Mouse (Mus musculus) layer of hippocampus, postnatal 25 days (tissue): ENCODE results near the gene Col7a1. TPM values are rescaled to one million over a fixed set of nuclear protein-coding genes. Genes with fewer than 3 reads are reported as not detected.

Source experiments
- DNase-seq, 2 experiments: peaks; one replicate each; pipeline ENCODE4 v3.0.0; 2022; ENCODE audit warnings: mixed read lengths in 2 of 2, low spot score in 1 of 2; ENCODE audit errors: extremely low spot score in 1 of 2
- microRNA-seq, 2 experiments: library from miRNA; unstranded; fragments of <30 nt; microRNA quantifications; one replicate each; pipeline ENCODE4 v1.2.0; 2021
- total RNA-seq, 2 experiments: library from RNA; stranded (reverse); gene quantifications; 2 replicates each; pipeline ENCODE4 v1.2.3; 2021

The Col7a1 gene
- total RNA-seq, 2 experiments from 2014 or later: 2.0 to 3.0 TPM

- no peak for DNase-seq
Measured at GRCm38 (mm10) chr9:109010316-109010690, 56.9 kb downstream of the Col7a1 start.

GRCm38 (mm10) chr9:109015397-109015796 lies 62.0 kb downstream of the Col7a1 start:
- no peak for DNase-seq

- DNase-seq: no peak
Measured at GRCm38 (mm10) chr9:109016973-109017604, 63.7 kb downstream of the Col7a1 start.

GRCm38 (mm10) chr9:109021428-109021827 lies 68.0 kb downstream of the Col7a1 start:
- no peak for DNase-seq

GRCm38 (mm10) chr9:109022866-109023685 lies 69.7 kb downstream of the Col7a1 start:
- no peak for DNase-seq

- DNase-seq: no peak
Measured at GRCm38 (mm10) chr9:109027521-109027920, 74.1 kb downstream of the Col7a1 start.

- no peak for DNase-seq
Measured at GRCm38 (mm10) chr9:109028421-109028820, 75.0 kb downstream of the Col7a1 start.

GRCm38 (mm10) chr9:109028919-109029318 lies 75.5 kb downstream of the Col7a1 start:
- DNase-seq: no peak

GRCm38 (mm10) chr9:109030312-109030711 lies 76.9 kb downstream of the Col7a1 start:
- no peak for DNase-seq

GRCm38 (mm10) chr9:109031001-109031400 lies 77.6 kb downstream of the Col7a1 start:
- DNase-seq: no peak

GRCm38 (mm10) chr9:109031686-109032085 lies 78.3 kb downstream of the Col7a1 start:
- no peak for DNase-seq

- no peak for DNase-seq
Measured at GRCm38 (mm10) chr9:109032435-109032834, 79.0 kb downstream of the Col7a1 start.

Small RNA genes lying within 50 kb of the gene (microRNA-seq; reads per million reads assigned to microRNA genes)
- 0 reads per million in 2 experiments for gene Mir711

Other genes with a start within 250 kb of the Col7a1 start
- gene Ip6k2, start 169.8 kb upstream of the Col7a1 start, total RNA-seq: 100 to 1,000 TPM; 203 to 244 TPM
- gene Nckipsd, start 145.2 kb upstream of the Col7a1 start, total RNA-seq: 10 to 100 TPM; 64.9 to 68.1 TPM
- 10 to 100 TPM; 42.5 to 66.0 TPM for gene Celsr3, start 127.3 kb upstream of the Col7a1 start, total RNA-seq
- gene Slc26a6, start 100.3 kb upstream of the Col7a1 start, total RNA-seq: 10 to 100 TPM; 21.4 to 21.5 TPM
- gene Tmem89, start 39.0 kb upstream of the Col7a1 start, total RNA-seq: under 1 TPM in 1 of 2 experiments, not detected in 1; 0.85 TPM
- gene Uqcrc1, start 17.0 kb upstream of the Col7a1 start, total RNA-seq: 100 to 1,000 TPM; 353 to 403 TPM
- not detected for gene Ucn2, start 32.4 kb downstream of the Col7a1 start, total RNA-seq
- 10 to 100 TPM in 1 of 2 experiments, 1 to 10 TPM in 1; 10.0 to 10.9 TPM for gene Pfkfb4, start 38.2 kb downstream of the Col7a1 start, total RNA-seq
- 10 to 100 TPM; 49.3 to 52.1 TPM for gene Shisa5, start 85.0 kb downstream of the Col7a1 start, total RNA-seq
- gene Trex1, start 106.1 kb downstream of the Col7a1 start, total RNA-seq: 10 to 100 TPM; 13.1 to 14.2 TPM
- gene Atrip, start 120.5 kb downstream of the Col7a1 start, total RNA-seq: 10 to 100 TPM; 21.7 to 25.7 TPM
- 1 to 10 TPM; 8.1 to 8.4 TPM for gene Ccdc51, start 128.9 kb downstream of the Col7a1 start, total RNA-seq
- gene Tma7, start 129.0 kb downstream of the Col7a1 start, total RNA-seq: 100 to 1,000 TPM; 311 to 321 TPM
- gene Plxnb1, start 141.8 kb downstream of the Col7a1 start, total RNA-seq: 10 to 100 TPM; 83.2 to 98.9 TPM
- not detected for gene Fbxw21, start 208.5 kb downstream of the Col7a1 start, total RNA-seq
- not detected for gene Fbxw13, start 242.4 kb downstream of the Col7a1 start, total RNA-seq